In genomic region chr17:63622726-63623125, GRCm38 (mm10) we compare ENCODE assay signal across 23 mouse cellular contexts.
"Had no signal": no experiment of that assay in that cellular context is flagged by ENCODE, and none has a peak within 500 bp of the region (broad histone marks: within the 10 kb centered on the region; RNA-seq: fewer than 3 reads in every experiment).

No protein-coding gene starts in this region.

- H3K4me1 ChIP-seq: limb, embryonic 12.5 days; limb, embryonic 15.5 days; megakaryocyte, embryonic 14.5 days; midbrain, embryonic 10.5 days; midbrain, embryonic 13.5 days; neural tube, embryonic 12.5 days; neural tube, embryonic 15.5 days had no signal

- H3K36me3 ChIP-seq: limb, embryonic 12.5 days; limb, embryonic 15.5 days; midbrain, embryonic 10.5 days; midbrain, embryonic 13.5 days; neural tube, embryonic 12.5 days; neural tube, embryonic 15.5 days had no signal

- H3K27me3 ChIP-seq: limb, embryonic 12.5 days; limb, embryonic 15.5 days; megakaryocyte, embryonic 14.5 days; midbrain, embryonic 13.5 days; neural tube, embryonic 12.5 days; neural tube, embryonic 15.5 days had no signal

- H3K4me2 ChIP-seq: limb, embryonic 12.5 days; limb, embryonic 15.5 days; liver, embryonic 11.5 days; lung, embryonic 14.5 days; midbrain, embryonic 13.5 days; neural tube, embryonic 12.5 days; neural tube, embryonic 15.5 days had no signal

- H3K27ac ChIP-seq: kidney, postnatal 0 days; limb, embryonic 12.5 days; limb, embryonic 15.5 days; liver, embryonic 14.5 days; midbrain, embryonic 10.5 days; midbrain, embryonic 13.5 days; neural tube, embryonic 12.5 days; neural tube, embryonic 15.5 days; stomach, postnatal 0 days had no signal

- H3K9ac ChIP-seq: limb, embryonic 12.5 days; limb, embryonic 15.5 days; liver, embryonic 14.5 days; liver, postnatal 0 days; lung, embryonic 14.5 days; midbrain, embryonic 13.5 days; neural tube, embryonic 12.5 days; neural tube, embryonic 15.5 days had no signal

- DNase-seq: kidney, adult 9 months; kidney, postnatal 25 days; left cerebral cortex, postnatal 4 days; liver, postnatal 0 days; lung, embryonic 14.5 days; right cerebral cortex, adult 18-20 months; right cerebral cortex, postnatal 14 days; right cerebral cortex, postnatal 4 days; thymus, adult 2 months; thymus, postnatal 14 days; thymus, postnatal 4 days had no signal

- ATAC-seq: liver, postnatal 0 days; lung, postnatal 0 days; midbrain, embryonic 13.5 days had no signal

- H3K9me3 ChIP-seq: limb, embryonic 12.5 days; limb, embryonic 15.5 days; midbrain, embryonic 10.5 days; midbrain, embryonic 13.5 days; neural tube, embryonic 12.5 days; neural tube, embryonic 15.5 days had no signal

- H3K4me3 ChIP-seq: limb, embryonic 12.5 days; limb, embryonic 15.5 days; midbrain, embryonic 10.5 days; midbrain, embryonic 13.5 days; neural tube, embryonic 12.5 days; neural tube, embryonic 15.5 days had no signal
